Mouse (Mus musculus): Measurements from ENCODE around the gene Cdkal1. TPM values are rescaled to one million over a fixed set of nuclear protein-coding genes. Genes with fewer than 3 reads are reported as not detected.

Gene Cdkal1
- polyA plus RNA-seq, 1 experiment from 2014 or later = 28.2 TPM

GRCm38 (mm10) chr13:29779116-29779515 lies 76.4 kb downstream of the Cdkal1 start:
- Histone ChIP-seq H3K9me3 (no peaks in the 10 kb centered on the region), H3K36me3 (no peaks in the 10 kb centered on the region), H3K4me3 (no peak overlapping the region), H3K4me2 (replicated peaks) (no peak overlapping the region), H3K4me1 (peaks cover 11% of the 10 kb centered on the region), H3K9ac (no peak overlapping the region), H3K27me3 (replicated peaks) (no peaks in the 10 kb centered on the region), H3K27ac (no peak overlapping the region)
- no peak for ATAC-seq (ENCODE audit: low FRiP score, low read depth)
- WGBS = 74% methylated on average over 5 of the region's 5 CpGs

GRCm38 (mm10) chr13:29778124-29778523 lies 77.3 kb downstream of the Cdkal1 start:
- 87% methylated on average over 6 of the region's 6 CpGs for WGBS
- H3K4me3 ChIP-seq = no peak overlapping the region

GRCm38 (mm10) chr13:29777225-29777624 lies 78.2 kb downstream of the Cdkal1 start:
- Histone ChIP-seq H3K4me2 (replicated peaks) (no peak overlapping the region), H3K4me1 (peaks cover 23% of the 10 kb centered on the region), H3K4me3 (no peak overlapping the region), H3K27me3 (replicated peaks) (no peaks in the 10 kb centered on the region), H3K36me3 (no peaks in the 10 kb centered on the region), H3K27ac (no peak overlapping the region), H3K9me3 (no peaks in the 10 kb centered on the region), H3K9ac (no peak overlapping the region)
- no peak for ATAC-seq (ENCODE audit: low FRiP score, low read depth)
- WGBS = 68% methylated on average over 4 of the region's 4 CpGs

More at GRCm38 (mm10) chr13:29778124-29778523, 77.3 kb downstream of the Cdkal1 start:
- Histone ChIP-seq H3K27ac (no peak overlapping the region), H3K9ac (no peak overlapping the region), H3K9me3 (no peaks in the 10 kb centered on the region), H3K36me3 (no peaks in the 10 kb centered on the region), H3K4me2 (replicated peaks) (no peak overlapping the region), H3K4me1 (peaks cover 19% of the 10 kb centered on the region), H3K27me3 (replicated peaks) (no peaks in the 10 kb centered on the region)
- no peak for ATAC-seq (ENCODE audit: low FRiP score, low read depth)

DNA sequence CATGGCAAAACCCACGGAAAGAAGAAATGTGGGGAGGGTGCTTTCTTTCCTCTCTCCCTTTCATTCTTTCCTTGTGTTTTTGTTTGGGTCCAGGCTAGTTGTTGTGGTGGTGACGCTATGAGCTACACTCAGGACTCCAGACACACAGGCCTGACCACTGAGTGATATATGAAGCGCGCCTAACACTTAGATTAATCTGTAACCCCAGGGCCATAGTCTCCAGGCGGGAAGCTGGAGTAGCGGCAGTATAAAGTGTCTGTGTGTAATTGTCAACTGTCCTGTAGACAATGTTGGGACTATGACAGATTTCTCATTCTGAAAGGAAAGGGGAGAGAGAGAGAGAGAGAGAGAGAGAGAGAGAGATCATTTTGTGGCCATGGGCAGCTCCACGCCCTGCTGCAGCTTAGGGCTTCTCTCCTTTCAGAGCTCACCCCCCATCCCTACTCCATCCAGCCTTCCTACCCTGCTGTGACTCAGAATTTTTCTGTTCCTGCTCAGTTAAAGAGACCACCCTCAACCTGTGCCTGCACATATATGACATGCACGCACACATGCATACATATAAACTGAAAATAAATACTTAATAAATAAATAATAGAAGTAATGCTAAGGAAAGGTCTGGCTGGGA lies 79.8 kb downstream of the Cdkal1 start:
- Histone ChIP-seq H3K27me3 (replicated peaks) (no peaks in the 10 kb centered on the region), H3K36me3 (no peaks in the 10 kb centered on the region), H3K9ac (no peak overlapping the region), H3K4me1 (peaks cover 25% of the 10 kb centered on the region), H3K4me3 (no peak overlapping the region), H3K4me2 (replicated peaks) (no peak overlapping the region), H3K27ac (no peak overlapping the region), H3K9me3 (no peaks in the 10 kb centered on the region)
- ATAC-seq (ENCODE audit: low FRiP score, low read depth) = peak; percentile 86
- 25% methylated on average over 8 of the region's 8 CpGs for WGBS

GRCm38 (mm10) chr13:29773563-29773962 lies 81.9 kb downstream of the Cdkal1 start:
- ATAC-seq (ENCODE audit: low FRiP score, low read depth) = no peak
- Histone ChIP-seq H3K4me1 (peaks cover 42% of the 10 kb centered on the region), H3K4me3 (no peak overlapping the region), H3K4me2 (replicated peaks) (no peak overlapping the region), H3K27ac (no peak overlapping the region), H3K27me3 (replicated peaks) (no peaks in the 10 kb centered on the region), H3K36me3 (no peaks in the 10 kb centered on the region), H3K9me3 (no peaks in the 10 kb centered on the region), H3K9ac (no peak overlapping the region)
- 23% methylated on average over 6 of the region's 6 CpGs for WGBS

DNA sequence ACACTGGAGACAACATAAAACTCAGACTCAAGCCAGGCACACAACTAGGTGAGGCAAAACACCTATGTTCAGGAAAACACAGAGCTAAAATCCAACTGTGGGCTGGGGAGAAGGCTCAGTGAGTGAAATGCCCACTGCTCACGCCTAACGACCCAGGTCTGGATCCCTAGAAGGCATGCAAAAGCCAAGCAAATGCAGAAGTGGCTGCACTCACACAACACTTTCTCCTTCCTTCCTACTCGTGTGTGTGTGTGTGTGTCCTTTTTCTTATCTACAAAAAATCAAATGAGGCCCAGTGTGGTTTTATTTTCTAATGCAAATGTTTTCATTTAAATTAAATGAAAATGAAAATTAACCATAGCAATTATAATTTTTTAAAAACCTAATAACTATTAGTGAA lies 82.5 kb downstream of the Cdkal1 start:
- no peaks in the 10 kb centered on the region for H3K36me3 ChIP-seq
- no peak overlapping the region for H3K27ac ChIP-seq
- no peaks in the 10 kb centered on the region for H3K9me3 ChIP-seq
- no peak overlapping the region for H3K4me3 ChIP-seq
- H3K9ac ChIP-seq = no peak overlapping the region
- no peak for ATAC-seq (ENCODE audit: low FRiP score, low read depth)
- no peak overlapping the region for H3K4me2 ChIP-seq (replicated peaks)
- H3K27me3 ChIP-seq (replicated peaks) = no peaks in the 10 kb centered on the region
- peaks cover 42% of the 10 kb centered on the region for H3K4me1 ChIP-seq
- WGBS = 63% methylated on average over 3 of the region's 3 CpGs

DNA sequence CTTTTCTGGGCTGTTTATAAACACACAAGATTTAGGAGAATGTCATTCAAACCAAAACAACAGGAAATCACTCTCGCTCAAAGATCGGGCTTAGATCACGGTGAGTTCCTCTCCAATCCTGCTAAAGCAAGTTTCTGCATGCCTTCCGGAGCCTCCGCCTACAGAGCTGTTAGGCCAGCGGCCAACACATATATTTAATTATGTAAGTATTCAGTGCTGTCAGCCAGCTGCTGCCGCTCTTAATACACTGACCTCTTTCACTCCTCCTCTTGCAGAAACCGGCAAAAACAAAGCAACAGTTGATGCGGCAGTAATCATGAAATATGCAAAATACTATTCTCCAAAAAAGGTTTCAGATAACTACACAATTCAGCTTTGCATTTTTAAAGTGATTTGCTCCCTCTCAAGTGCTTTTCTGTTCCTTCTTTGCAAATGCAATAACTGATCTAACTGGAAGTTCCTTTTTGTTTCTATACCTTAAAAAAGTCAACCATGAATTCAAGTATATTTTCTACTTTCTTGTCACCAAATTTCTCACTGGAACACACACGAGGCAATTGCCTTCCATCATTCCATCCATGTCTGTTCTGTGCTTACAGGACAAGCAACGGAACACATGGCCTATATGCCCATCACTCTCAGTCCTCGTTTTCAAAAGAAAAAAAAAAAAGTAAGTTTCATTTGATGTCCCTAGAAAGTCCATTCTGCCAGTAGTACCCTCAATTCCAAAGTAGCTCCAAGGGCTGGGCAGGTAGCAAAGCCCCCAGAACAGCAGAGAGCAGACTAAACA lies 85.6 kb downstream of the Cdkal1 start:
- H3K4me3 ChIP-seq = no peak overlapping the region
- H3K4me1 ChIP-seq = peaks cover 46% of the 10 kb centered on the region
- peak; percentile 86 for ATAC-seq (ENCODE audit: low FRiP score, low read depth)
- H3K9ac ChIP-seq = no peak overlapping the region
- no peaks in the 10 kb centered on the region for H3K9me3 ChIP-seq
- 13% methylated on average over 12 of the region's 12 CpGs for WGBS
- H3K27ac ChIP-seq = peak overlapping the region; percentile 22; the same call in 1 of the 2 replicates
- H3K27me3 ChIP-seq (replicated peaks) = no peaks in the 10 kb centered on the region
- no peak overlapping the region for H3K4me2 ChIP-seq (replicated peaks)
- no peaks in the 10 kb centered on the region for H3K36me3 ChIP-seq

- H3K27ac ChIP-seq = no peak overlapping the region
- H3K36me3 ChIP-seq = no peaks in the 10 kb centered on the region
- 50% methylated on average over 1 of the region's 1 CpGs for WGBS
- no peaks in the 10 kb centered on the region for H3K27me3 ChIP-seq (replicated peaks)
- peaks cover 38% of the 10 kb centered on the region for H3K4me1 ChIP-seq
- no peak overlapping the region for H3K9ac ChIP-seq
- no peaks in the 10 kb centered on the region for H3K9me3 ChIP-seq
- ATAC-seq (ENCODE audit: low FRiP score, low read depth) = no peak
- H3K4me3 ChIP-seq = no peak overlapping the region
- no peak overlapping the region for H3K4me2 ChIP-seq (replicated peaks)
These were observed 87.4 kb downstream of the Cdkal1 start for GRCm38 (mm10) chr13:29768104-29768503.

DNA sequence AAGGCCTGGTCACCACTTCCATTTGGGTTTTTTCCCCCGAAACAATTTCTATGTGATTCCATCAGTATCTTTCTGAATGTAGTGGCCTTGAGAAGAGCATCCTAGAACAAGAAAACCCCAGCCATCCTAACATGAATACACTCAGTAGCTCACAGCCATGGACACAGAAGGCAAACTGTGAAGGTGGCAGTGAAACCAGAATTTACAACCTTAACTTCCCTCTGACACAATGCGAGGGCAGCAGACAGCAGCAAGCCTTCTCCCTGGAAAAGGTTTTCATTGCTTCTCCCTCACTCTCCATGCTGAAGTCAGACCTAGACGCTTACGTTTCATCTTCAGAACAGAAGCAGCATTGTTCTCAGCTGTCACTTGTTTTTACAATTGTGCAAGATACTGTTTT lies 87.9 kb downstream of the Cdkal1 start:
- Histone ChIP-seq H3K4me1 (peaks cover 34% of the 10 kb centered on the region), H3K9me3 (no peaks in the 10 kb centered on the region), H3K36me3 (no peaks in the 10 kb centered on the region), H3K4me3 (no peak overlapping the region), H3K9ac (no peak overlapping the region), H3K27ac (no peak overlapping the region), H3K27me3 (replicated peaks) (no peaks in the 10 kb centered on the region), H3K4me2 (replicated peaks) (no peak overlapping the region)
- WGBS = 13% methylated on average over 4 of the region's 4 CpGs
- peak; percentile 36 for ATAC-seq (ENCODE audit: low FRiP score, low read depth)

- Histone ChIP-seq H3K27ac (no peak overlapping the region), H3K4me2 (replicated peaks) (no peak overlapping the region), H3K9ac (no peak overlapping the region), H3K4me3 (no peak overlapping the region), H3K4me1 (peaks cover 34% of the 10 kb centered on the region), H3K9me3 (no peaks in the 10 kb centered on the region), H3K27me3 (replicated peaks) (no peaks in the 10 kb centered on the region), H3K36me3 (no peaks in the 10 kb centered on the region)
- 60% methylated on average over 8 of the region's 8 CpGs for WGBS
- no peak for ATAC-seq (ENCODE audit: low FRiP score, low read depth)
These were observed 89.1 kb downstream of the Cdkal1 start for GRCm38 (mm10) chr13:29766377-29766776.

- no peak overlapping the region for H3K9ac ChIP-seq
- H3K36me3 ChIP-seq = no peaks in the 10 kb centered on the region
- no peak overlapping the region for H3K4me3 ChIP-seq
- 81% methylated on average over 3 of the region's 3 CpGs for WGBS
- no peak for ATAC-seq (ENCODE audit: low FRiP score, low read depth)
- no peak overlapping the region for H3K27ac ChIP-seq
- no peaks in the 10 kb centered on the region for H3K27me3 ChIP-seq (replicated peaks)
- peaks cover 33% of the 10 kb centered on the region for H3K4me1 ChIP-seq
- H3K4me2 ChIP-seq (replicated peaks) = no peak overlapping the region
- no peaks in the 10 kb centered on the region for H3K9me3 ChIP-seq
These were observed 90.2 kb downstream of the Cdkal1 start for GRCm38 (mm10) chr13:29765296-29765695.

DNA sequence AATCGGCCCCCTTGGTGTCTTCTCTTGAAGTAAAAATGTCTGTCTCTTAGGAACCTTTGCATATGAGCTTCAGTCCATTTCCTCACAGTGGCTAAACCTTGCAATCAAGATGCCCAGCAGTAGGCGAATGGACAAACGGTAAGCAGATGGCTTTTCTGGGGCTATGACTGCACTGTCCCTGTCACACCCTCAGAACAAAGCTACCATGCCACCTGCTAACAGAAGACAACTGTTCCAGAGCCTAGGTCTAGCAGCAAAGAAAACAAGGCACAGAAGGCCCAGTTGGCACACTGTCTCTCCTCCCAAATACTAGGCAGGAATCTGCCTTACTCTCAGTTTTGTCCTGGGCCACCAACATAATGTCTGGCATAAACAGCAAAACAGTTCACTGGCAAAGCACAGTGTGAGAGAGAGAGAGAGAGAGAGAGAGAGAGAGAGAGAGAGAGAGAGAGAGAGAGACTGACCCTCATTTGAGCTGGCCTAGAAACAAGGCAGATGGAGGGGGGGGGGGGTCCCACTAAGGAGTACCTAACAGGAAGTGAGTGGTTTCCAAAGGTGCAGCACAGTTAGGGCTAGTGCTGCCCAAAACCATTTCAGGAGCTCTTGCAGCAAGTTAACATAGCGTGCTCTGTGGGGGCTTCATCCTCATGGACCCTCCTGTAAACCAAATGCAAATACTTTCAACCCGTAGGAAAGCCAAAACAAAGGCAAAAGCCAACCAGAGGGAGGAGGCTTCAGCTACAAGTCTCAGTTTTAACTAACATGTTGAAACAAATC lies 95.6 kb downstream of the Cdkal1 start:
- H3K9ac ChIP-seq = no peak overlapping the region
- peaks cover 13% of the 10 kb centered on the region for H3K4me1 ChIP-seq
- H3K4me3 ChIP-seq = no peak overlapping the region
- 74% methylated on average over 5 of the region's 5 CpGs for WGBS
- H3K9me3 ChIP-seq = no peaks in the 10 kb centered on the region
- ATAC-seq (ENCODE audit: low FRiP score, low read depth) = no peak
- no peaks in the 10 kb centered on the region for H3K27me3 ChIP-seq (replicated peaks)
- H3K27ac ChIP-seq = no peak overlapping the region
- no peaks in the 10 kb centered on the region for H3K36me3 ChIP-seq
- H3K4me2 ChIP-seq (replicated peaks) = no peak overlapping the region
